Mouse (Mus musculus): ENCODE measurements at regions not wholly inside any gene's neighbourhood (a gene's known extent, or its start where the extent isn't known, plus 50 kb on each side); places are given as distances from the start of the nearest gene placed in this dataset.

- no peaks in the 10 kb centered on the region for H3K4me1 ChIP-seq
- no peaks in the 10 kb centered on the region for H3K27me3 ChIP-seq
- H3K4me3 ChIP-seq (replicated peaks), result no peak overlapping the region
- no peak overlapping the region for H3K4me2 ChIP-seq
- H3K27ac ChIP-seq, result no peak overlapping the region
- H3K36me3 ChIP-seq (replicated peaks), result no peaks in the 10 kb centered on the region
- no peak overlapping the region for H3K9ac ChIP-seq
- ATAC-seq (ENCODE audit: low FRiP score), result no peak
- H3K9me3 ChIP-seq, result no peaks in the 10 kb centered on the region
- 90% methylated on average over 4 of the region's 4 CpGs for WGBS
These were observed 191.1 kb upstream of the Nt5c1b start for GRCm38 (mm10) chr12:10178718-10179117.

- no peak overlapping the region for H3K9ac ChIP-seq
- H3K4me3 ChIP-seq (replicated peaks), result no peak overlapping the region
- WGBS, result 23% methylated on average over 1 of the region's 1 CpGs
- no peaks in the 10 kb centered on the region for H3K27me3 ChIP-seq
- H3K4me2 ChIP-seq, result no peak overlapping the region
- H3K4me1 ChIP-seq, result no peaks in the 10 kb centered on the region
- H3K27ac ChIP-seq, result no peak overlapping the region
- no peaks in the 10 kb centered on the region for H3K36me3 ChIP-seq (replicated peaks)
- no peaks in the 10 kb centered on the region for H3K9me3 ChIP-seq
- no peak for ATAC-seq (ENCODE audit: low FRiP score)
These were observed 190.5 kb upstream of the Nt5c1b start for GRCm38 (mm10) chr12:10179147-10179814.

- WGBS, result 52% methylated on average over 3 of the region's 3 CpGs
- no peak for ATAC-seq (ENCODE audit: low FRiP score)
These were observed 189.8 kb upstream of the Nt5c1b start for GRCm38 (mm10) chr12:10179815-10180468.

DNA sequence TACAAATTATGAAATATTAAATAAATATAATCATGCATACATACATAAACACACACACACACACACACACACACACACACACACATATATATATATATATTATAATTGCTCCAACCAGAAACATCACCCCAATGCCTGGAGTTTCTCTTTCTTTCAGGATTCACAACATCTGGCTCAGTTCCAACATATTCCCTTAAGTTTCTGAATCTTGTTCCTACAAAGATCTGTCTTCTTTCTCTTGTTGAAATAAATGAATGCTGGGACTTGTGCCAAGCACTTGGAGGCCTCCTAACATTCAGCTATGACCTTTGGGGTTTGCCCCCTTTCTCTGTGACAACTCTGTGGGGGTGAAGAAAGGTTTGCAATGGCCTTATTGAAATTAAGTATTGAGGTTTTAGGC, 187.2 kb upstream of the Nt5c1b start:
- ATAC-seq (ENCODE audit: low FRiP score), result no peak
- H3K4me1 ChIP-seq, result no peaks in the 10 kb centered on the region
- no peaks in the 10 kb centered on the region for H3K9me3 ChIP-seq
- H3K4me3 ChIP-seq (replicated peaks), result no peak overlapping the region
- no peaks in the 10 kb centered on the region for H3K36me3 ChIP-seq (replicated peaks)
- no peak overlapping the region for H3K4me2 ChIP-seq
- H3K27ac ChIP-seq, result no peak overlapping the region
- H3K9ac ChIP-seq, result no peak overlapping the region
- H3K27me3 ChIP-seq, result no peaks in the 10 kb centered on the region

More at GRCm38 (mm10) chr12:10179815-10180468, 189.8 kb upstream of the Nt5c1b start:
- Histone ChIP-seq H3K27ac (no peak overlapping the region), H3K4me2 (no peak overlapping the region), H3K4me3 (replicated peaks) (no peak overlapping the region), H3K36me3 (replicated peaks) (no peaks in the 10 kb centered on the region), H3K4me1 (no peaks in the 10 kb centered on the region), H3K9ac (no peak overlapping the region), H3K9me3 (no peaks in the 10 kb centered on the region), H3K27me3 (no peaks in the 10 kb centered on the region)

DNA sequence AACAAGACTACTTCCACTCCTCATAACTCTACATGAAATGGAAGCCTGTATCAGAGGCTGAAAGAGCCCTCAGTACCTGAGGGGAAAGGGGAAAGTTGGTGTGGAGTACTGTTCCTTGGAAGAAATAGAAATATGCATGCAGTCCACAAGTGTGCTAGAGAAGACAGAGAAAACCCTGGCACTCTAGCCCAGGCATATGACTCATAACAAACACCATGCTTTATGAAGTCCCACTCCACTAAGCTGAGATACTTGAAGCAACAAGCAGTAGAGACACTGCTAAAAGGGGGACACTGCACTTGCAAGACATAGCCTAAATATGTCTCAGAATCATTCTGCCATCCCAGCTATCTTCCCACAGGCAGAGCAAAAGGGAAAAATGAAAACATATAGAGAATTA, 183.2 kb upstream of the Nt5c1b start:
- Histone ChIP-seq H3K36me3 (replicated peaks) (no peaks in the 10 kb centered on the region), H3K9ac (no peak overlapping the region), H3K27ac (no peak overlapping the region), H3K4me1 (no peaks in the 10 kb centered on the region), H3K27me3 (no peaks in the 10 kb centered on the region), H3K9me3 (no peaks in the 10 kb centered on the region), H3K4me2 (no peak overlapping the region), H3K4me3 (replicated peaks) (no peak overlapping the region)
- no peak for ATAC-seq (ENCODE audit: low FRiP score)

GRCm38 (mm10) chr12:10189746-10190145, 180.0 kb upstream of the Nt5c1b start:
- H3K4me1 ChIP-seq, result no peaks in the 10 kb centered on the region
- WGBS, result 95% methylated on average over 2 of the region's 2 CpGs

GRCm38 (mm10) chr12:10197906-10198460, 171.8 kb upstream of the Nt5c1b start:
- H3K9ac ChIP-seq, result no peak overlapping the region
- no peak overlapping the region for H3K27ac ChIP-seq
- no peaks in the 10 kb centered on the region for H3K36me3 ChIP-seq (replicated peaks)
- no peaks in the 10 kb centered on the region for H3K4me1 ChIP-seq
- no peak overlapping the region for H3K4me3 ChIP-seq (replicated peaks)
- WGBS, result 25% methylated on average over 3 of the region's 3 CpGs
- ATAC-seq (ENCODE audit: low FRiP score), result no peak
- H3K27me3 ChIP-seq, result no peaks in the 10 kb centered on the region
- H3K4me2 ChIP-seq, result no peak overlapping the region
- H3K9me3 ChIP-seq, result no peaks in the 10 kb centered on the region

More at GRCm38 (mm10) chr12:10189746-10190145, 180.0 kb upstream of the Nt5c1b start:
- Histone ChIP-seq H3K27ac (no peak overlapping the region), H3K36me3 (replicated peaks) (no peaks in the 10 kb centered on the region), H3K4me2 (no peak overlapping the region), H3K27me3 (no peaks in the 10 kb centered on the region), H3K4me3 (replicated peaks) (no peak overlapping the region), H3K9me3 (no peaks in the 10 kb centered on the region), H3K9ac (no peak overlapping the region)
- no peak for ATAC-seq (ENCODE audit: low FRiP score)

- Histone ChIP-seq H3K4me1 (no peaks in the 10 kb centered on the region), H3K9me3 (no peaks in the 10 kb centered on the region), H3K4me3 (replicated peaks) (no peak overlapping the region), H3K9ac (no peak overlapping the region), H3K27ac (no peak overlapping the region), H3K36me3 (replicated peaks) (no peaks in the 10 kb centered on the region), H3K27me3 (no peaks in the 10 kb centered on the region), H3K4me2 (no peak overlapping the region)
- ATAC-seq (ENCODE audit: low FRiP score), result no peak
- WGBS, result 81% methylated on average over 1 of the region's 1 CpGs
These were observed 159.9 kb upstream of the Nt5c1b start for GRCm38 (mm10) chr12:10209841-10210240.

- ATAC-seq (ENCODE audit: low FRiP score), result no peak
- Histone ChIP-seq H3K4me1 (no peaks in the 10 kb centered on the region), H3K36me3 (replicated peaks) (no peaks in the 10 kb centered on the region), H3K9ac (no peak overlapping the region), H3K27me3 (no peaks in the 10 kb centered on the region), H3K4me2 (no peak overlapping the region), H3K9me3 (no peaks in the 10 kb centered on the region), H3K27ac (no peak overlapping the region), H3K4me3 (replicated peaks) (no peak overlapping the region)
- 40% methylated on average over 4 of the region's 4 CpGs for WGBS
These were observed 147.0 kb upstream of the Nt5c1b start for GRCm38 (mm10) chr12:10222821-10223220.

GRCm38 (mm10) chr12:10223832-10224231, 145.9 kb upstream of the Nt5c1b start:
- no peak for ATAC-seq (ENCODE audit: low FRiP score)
- H3K9ac ChIP-seq, result no peak overlapping the region
- WGBS, result 36% methylated on average over 4 of the region's 4 CpGs

GRCm38 (mm10) chr12:10231144-10231543, 138.6 kb upstream of the Nt5c1b start:
- no peak overlapping the region for H3K4me3 ChIP-seq (replicated peaks)
- H3K9me3 ChIP-seq, result no peaks in the 10 kb centered on the region
- no peaks in the 10 kb centered on the region for H3K36me3 ChIP-seq (replicated peaks)
- H3K27ac ChIP-seq, result no peak overlapping the region
- 73% methylated on average over 4 of the region's 4 CpGs for WGBS
- no peak for ATAC-seq (ENCODE audit: low FRiP score)
- H3K4me2 ChIP-seq, result no peak overlapping the region
- H3K4me1 ChIP-seq, result no peaks in the 10 kb centered on the region
- no peak overlapping the region for H3K9ac ChIP-seq
- H3K27me3 ChIP-seq, result no peaks in the 10 kb centered on the region

More at GRCm38 (mm10) chr12:10223832-10224231, 145.9 kb upstream of the Nt5c1b start:
- no peak overlapping the region for H3K4me3 ChIP-seq (replicated peaks)
- H3K9me3 ChIP-seq, result no peaks in the 10 kb centered on the region
- H3K36me3 ChIP-seq (replicated peaks), result no peaks in the 10 kb centered on the region
- no peak overlapping the region for H3K4me2 ChIP-seq
- no peaks in the 10 kb centered on the region for H3K27me3 ChIP-seq
- H3K4me1 ChIP-seq, result no peaks in the 10 kb centered on the region
- H3K27ac ChIP-seq, result no peak overlapping the region

DNA sequence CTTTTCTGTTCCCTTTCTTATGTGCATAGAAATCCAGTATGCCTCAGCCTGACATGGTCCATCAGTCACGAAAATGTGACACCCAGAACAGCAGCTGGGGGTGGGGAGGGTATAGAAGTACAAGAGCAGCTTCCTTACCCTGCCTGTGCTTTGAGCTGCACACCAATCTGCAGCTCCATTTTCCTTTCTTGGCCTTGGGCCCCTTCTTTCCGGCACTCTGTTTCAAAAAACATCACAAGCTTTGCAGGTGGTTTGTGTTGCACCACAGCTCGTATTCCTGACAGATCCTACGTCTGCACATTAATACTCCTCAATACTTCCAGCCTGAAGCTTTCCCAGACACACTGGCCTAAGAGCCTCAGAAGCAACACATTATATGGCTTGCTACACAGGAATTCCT, 138.1 kb upstream of the Nt5c1b start:
- Histone ChIP-seq H3K27ac (no peak overlapping the region), H3K4me2 (no peak overlapping the region), H3K27me3 (no peaks in the 10 kb centered on the region), H3K4me1 (no peaks in the 10 kb centered on the region), H3K36me3 (replicated peaks) (no peaks in the 10 kb centered on the region), H3K4me3 (replicated peaks) (no peak overlapping the region), H3K9me3 (no peaks in the 10 kb centered on the region), H3K9ac (no peak overlapping the region)
- WGBS, result 53% methylated on average over 4 of the region's 4 CpGs
- no peak for ATAC-seq (ENCODE audit: low FRiP score)

GRCm38 (mm10) chr12:10248110-10248509, 121.7 kb upstream of the Nt5c1b start:
- Histone ChIP-seq H3K4me1 (no peaks in the 10 kb centered on the region), H3K9me3 (no peaks in the 10 kb centered on the region), H3K4me3 (replicated peaks) (no peak overlapping the region), H3K36me3 (replicated peaks) (no peaks in the 10 kb centered on the region), H3K27ac (no peak overlapping the region), H3K4me2 (no peak overlapping the region), H3K27me3 (no peaks in the 10 kb centered on the region), H3K9ac (no peak overlapping the region)
- ATAC-seq (ENCODE audit: low FRiP score), result no peak

Data from forebrain, embryonic 12.5 days (tissue).